Mouse (Mus musculus) frontal cortex, postnatal 14 days (tissue): ENCODE results near the gene BC025920.

Experiments used
- DNase-seq, 2 experiments: peaks; one replicate each; pipeline ENCODE4 v3.0.0; 2022; ENCODE audit warnings: low spot score in 2 of 2

Gene BC025920

GRCm38 (mm10) chr10:81604019-81604967 lies 1.8 kb upstream of the BC025920 start:
- no peak for DNase-seq

DNA sequence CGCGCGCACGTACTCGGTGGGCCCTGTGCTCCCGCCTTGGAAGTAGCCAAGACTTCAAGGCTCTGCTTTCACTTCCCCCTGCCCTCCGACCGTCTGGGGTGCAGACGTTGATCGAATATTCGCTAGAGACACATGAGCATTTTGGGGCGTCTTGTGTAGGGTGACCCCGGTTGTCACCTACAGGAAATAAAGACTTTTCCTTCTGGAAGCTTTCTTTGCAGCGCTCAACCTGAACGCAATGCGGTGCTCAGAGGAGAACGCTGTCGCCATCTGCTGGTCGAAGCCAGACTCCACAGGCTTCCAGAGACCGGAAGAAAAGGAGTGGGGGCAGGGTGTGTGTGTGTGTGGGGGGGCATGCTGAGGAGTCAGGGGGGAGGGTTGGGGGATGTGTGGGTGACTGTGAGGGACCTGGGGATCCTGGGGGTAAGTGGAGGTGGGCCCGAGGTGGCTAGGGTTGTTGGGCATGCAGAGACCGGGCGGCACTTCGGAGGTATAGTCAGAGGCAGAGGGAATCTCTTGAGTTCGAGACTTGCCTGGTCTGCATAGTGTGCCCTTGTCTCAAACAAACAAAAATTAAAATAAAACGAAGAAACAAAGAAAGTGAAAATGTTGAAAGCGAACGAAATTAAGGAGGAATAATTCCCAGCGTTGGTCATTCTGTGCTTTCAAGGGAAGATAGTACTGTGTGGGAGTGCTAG lies 953 bp upstream of the BC025920 start:
- peak; percentile 75 to 84 for DNase-seq

GRCm38 (mm10) chr10:81605666-81605973 lies 450 bp upstream of the BC025920 start:
- DNase-seq, result no peak

DNA sequence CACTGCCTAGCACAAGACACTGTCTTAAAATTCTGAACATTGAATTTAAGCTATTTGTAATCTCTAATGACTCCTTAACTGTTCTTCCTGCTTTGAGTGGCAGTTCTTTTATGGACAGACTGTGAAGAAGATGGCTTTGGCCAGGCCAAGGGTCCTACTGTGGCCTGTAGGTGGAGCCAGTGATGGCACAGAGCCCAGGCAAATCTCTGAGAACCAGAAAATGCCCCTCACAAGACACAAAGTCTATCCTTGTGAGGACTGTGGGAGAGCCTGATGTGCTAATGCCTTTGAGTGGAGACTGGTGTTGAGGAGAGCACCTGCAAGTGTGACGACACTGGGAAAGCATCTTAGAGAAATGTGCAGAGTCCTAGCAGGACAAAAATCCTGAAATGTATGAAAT lies 2.2 kb downstream of the BC025920 start:
- DNase-seq, result no peak

DNA sequence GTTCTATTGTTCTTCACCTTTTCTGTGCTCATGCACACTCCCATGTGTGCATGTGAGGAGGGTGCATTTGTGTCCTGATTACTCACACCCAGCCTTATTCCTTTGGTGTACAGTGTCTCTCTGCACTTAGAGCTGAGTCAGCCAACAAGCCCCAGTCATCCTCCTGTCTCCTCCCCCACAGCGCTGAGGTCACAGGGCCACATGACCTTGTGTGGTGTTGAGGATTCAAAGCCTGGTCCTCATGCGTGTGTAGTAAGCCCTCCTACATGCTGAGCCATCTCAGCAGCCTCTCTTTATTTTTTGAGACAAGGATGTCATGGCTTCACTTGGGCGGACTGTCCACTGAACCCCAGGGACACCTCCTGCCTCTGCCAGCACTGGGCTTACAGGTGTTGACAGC lies 6.7 kb downstream of the BC025920 start:
- DNase-seq, result no peak

DNA sequence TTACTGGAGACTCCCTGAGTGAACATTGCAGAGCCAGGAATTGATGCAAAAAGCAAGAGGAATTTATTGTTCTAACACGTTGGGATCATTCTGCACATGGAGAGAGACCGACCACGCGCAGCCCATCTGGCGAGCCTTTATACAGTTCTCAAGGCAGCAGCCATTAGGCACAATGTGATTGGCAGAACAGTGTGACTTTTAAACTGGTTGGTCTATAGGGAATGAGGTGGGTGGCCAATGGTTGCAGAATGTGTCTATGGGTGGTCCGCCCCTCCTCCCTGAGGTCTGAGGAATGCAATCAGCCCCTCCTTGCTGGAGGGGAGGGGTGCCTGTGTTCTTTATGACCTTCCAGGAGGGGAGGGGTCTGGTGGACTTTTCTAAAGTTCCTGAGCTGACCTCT lies 9.4 kb downstream of the BC025920 start:
- no peak for DNase-seq

DNA sequence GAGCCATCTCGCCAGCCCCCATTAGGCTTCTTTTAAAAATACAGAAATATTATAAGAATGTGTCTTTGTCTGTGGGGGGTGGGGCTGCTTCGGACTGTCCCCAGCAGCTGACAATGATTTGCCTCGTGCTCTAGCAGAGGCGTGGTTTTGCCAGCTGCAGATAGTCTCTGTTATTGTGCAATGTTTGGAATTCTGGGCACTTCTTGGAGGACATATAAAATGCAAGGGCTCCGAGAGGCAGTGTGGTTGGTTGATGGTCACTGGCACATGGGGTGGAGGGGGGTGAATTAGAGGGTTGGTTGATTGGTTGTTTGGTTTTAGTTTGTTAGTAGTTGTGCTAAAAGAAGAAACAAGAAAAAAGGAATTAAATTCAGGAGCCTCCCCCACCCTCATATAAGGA lies 13.9 kb downstream of the BC025920 start:
- no peak for DNase-seq

DNA sequence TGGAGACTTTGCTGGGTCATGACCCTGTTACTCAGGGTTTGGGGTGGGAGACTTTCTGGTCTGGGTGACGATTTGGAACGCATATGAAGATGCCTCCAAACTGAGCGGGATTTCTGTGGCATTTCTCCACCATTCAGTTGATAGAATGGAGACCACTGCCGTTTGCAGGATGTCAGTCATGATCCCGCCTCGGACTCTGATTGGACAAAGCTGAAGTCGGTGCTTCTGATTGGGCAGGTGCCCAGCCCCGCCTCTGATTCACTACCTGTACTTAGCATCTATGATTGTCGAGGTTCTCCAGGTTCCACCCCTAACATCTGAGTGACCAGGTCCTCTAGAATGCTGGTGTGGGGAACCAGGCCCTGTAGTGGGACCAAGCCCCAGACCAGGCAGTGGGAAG lies 14.7 kb downstream of the BC025920 start:
- no peak for DNase-seq

DNA sequence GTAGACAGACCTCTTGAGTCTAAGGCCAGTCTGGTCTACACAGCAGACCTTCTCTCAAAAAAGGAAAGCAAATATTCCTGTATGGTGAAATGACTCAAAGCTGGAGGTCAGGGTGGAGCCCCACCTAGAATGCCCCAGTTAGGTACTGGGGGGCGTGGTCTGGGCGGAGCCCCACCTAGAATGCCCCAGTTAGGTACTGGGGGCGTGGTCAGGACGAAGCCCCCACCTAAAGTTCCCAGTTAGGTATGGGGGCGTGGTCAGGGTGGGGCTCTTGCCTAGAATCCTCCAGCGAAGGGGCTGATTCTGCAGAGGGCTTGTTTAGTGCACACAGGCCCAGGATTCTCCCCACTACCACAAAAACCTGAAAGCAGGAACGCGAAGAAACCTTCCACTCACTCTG lies 17.4 kb downstream of the BC025920 start:
- no peak for DNase-seq

- no peak for DNase-seq
These were observed 20.3 kb downstream of the BC025920 start for GRCm38 (mm10) chr10:81626101-81626993.

DNA sequence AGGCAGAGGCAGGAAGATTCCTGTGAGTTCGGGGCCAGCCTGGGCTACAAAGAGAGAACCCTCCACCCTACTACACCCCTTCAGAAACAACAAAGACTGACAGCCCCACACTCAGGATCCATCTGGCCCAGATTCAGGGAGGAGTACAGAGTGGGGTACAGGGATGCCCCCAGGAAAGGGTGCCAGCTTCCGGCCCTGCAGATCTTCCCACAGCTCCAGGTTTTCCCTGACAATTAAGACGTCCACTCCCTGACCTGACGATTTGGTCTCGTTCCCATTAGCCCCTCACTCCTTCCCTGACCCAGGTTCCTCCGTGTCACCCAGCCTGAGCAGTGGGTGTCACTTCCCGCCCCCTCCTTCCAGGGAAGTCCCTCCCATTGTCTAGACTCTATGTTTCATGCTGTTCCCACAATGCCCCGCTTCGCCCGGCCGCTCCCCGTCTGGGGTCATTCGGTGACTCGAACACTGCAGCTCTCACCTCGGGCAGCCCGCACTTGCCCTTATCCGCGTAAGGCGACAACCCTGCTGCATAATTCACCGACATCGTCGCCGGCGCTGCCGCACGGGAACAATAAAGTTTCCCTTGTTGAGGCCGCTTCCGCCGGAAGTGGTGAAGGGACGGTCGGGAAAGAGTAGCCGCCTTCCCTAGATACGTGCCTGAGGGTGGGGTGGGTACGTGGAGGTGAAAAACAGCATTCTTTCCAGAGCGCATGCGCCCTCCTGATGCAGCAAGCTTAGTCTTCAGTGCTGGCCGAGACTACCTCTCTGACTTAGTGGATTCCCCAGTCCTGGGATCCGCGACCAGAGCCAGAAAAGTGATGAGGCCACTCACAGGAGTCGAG lies 21.1 kb downstream of the BC025920 start, which contains the start of gene Sirt6:
Gene Sirt6, minus strand, starts transcription at position 804 of the 842 bp plus-strand sequence.
- peak; percentile 89 to 90 for DNase-seq

GRCm38 (mm10) chr10:81627836-81628220 lies 21.8 kb downstream of the BC025920 start:
- no peak for DNase-seq

DNA sequence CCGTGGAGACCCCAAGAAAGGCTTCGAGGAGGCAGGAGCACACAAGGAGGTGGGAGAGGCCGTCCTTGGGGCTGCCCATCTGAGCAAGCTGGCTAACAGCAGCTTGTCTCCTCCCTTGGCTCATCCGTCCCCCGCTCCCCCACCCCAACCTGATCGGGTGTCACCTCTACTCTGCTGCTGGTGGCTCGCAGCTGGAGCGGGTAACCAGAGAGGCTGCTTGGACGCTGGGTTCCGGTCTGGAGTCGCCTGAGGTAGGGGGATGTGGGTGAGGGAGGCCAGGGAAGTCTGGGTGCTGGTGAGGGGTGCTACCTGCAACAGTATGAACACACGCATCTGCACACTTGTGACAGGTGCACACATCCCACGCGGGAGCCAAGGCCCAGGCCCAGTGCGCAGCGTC lies 22.3 kb downstream of the BC025920 start, which contains the start of gene Ankrd24:
Gene Ankrd24, plus strand, starts transcription at position 151 of the 400 bp plus-strand sequence.
- no peak for DNase-seq

GRCm38 (mm10) chr10:81633253-81634099 lies 27.4 kb downstream of the BC025920 start:
- DNase-seq, result peak; percentile 76 to 79

DNA sequence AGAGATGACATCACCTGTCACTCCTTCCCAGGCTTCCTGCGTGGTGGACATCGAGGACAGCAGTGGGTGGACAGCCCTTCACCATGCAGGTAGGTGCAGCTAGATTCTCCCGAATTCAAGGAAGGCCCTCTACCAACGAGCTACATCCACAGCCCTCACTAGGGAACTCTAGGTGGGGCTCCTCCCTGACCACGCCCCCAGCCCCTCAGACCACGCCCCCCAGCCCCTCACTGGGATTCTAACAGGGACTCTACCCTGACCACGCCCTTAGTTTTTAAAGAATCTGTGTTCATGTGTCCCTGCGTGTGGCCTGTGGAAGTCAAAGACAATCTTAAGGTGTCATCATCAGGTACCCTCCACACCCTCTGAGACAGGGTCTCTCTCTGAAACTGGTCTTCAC lies 30.3 kb downstream of the BC025920 start:
- no peak for DNase-seq

- DNase-seq, result peak in 1 of 2 experiments; percentile 7
These were observed 32.0 kb downstream of the BC025920 start for GRCm38 (mm10) chr10:81638101-81638500.

DNA sequence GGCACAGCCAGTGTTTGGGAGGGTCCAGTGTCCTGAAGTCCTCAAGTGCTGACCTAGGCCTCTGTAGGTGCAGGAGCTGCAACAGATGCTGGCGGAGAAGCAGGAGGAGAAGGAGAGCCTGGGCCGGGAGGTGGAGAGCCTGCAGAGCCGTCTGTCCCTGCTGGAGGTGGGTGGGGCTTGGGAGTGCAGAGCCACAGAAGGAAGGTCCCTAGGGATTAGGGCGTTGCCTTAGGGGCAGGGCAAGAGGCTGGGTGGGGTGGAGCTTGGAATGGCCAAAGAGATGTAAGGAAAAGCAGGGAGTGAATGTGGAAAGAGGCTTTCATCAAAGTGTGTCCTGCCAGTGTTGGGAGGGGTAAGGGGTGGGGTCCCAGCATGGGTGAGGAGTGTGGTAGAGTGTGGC lies 34.8 kb downstream of the BC025920 start:
- DNase-seq, result peak; percentile 2 to 5

DNA sequence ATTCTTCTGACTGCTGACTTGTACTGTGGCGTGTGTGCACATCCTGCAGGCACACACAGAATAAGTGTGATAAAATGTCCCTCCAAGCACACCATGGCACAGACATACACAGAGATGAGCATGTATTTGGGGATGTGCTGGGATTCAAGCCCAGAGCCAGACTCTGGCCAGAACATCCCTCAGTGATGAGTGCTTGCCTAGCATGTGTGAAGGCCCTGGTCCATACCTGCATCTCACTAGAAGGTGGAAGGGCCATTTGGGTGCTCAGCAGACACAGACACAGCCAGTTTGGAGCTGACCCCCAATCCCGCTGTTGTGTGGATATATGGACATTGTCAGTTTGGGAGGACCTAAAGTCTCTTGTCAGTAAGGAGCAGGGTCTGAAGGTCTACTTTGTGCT lies 35.5 kb downstream of the BC025920 start:
- DNase-seq, result peak; percentile 2 to 6

DNA sequence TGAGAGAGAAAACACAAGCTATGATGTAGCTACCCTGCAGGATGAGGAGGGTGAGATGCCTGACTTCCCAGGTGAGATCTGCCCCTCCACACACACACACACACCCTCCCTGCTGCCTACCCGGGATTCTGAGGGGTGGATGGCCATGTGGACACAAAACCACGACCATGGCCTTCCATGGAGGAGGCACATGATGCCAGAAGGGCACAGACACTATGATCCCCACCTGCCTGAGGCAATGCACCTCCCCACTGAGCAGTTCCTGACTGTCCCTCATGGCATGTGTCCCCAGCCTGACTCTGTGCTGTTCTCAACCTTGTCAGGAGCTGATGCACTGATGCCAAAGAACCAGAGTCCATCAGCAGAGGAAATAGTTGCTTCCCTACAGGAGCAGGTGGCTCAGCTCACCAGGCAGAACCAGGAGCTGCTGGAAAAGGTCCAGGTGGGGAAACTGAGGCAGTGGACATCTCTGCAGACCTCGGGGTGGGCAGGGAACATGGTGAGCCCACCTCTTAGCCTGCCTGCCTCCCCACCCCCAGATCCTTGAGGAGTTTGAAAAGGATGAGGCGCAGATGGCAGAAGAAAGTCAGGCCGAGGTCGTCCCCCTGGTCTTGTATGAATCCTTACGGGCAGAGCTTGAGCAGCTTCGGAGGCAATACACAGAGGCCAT lies 36.0 kb downstream of the BC025920 start:
- peak; percentile 5 to 8 for DNase-seq
